Mouse (Mus musculus) lung, adult 18-20 months (tissue): Measurements from ENCODE around the gene Btbd3.
A peak's percentile ranks its signal among the peaks of the same experiment; 100 is the strongest.

Source experiments
- DNase-seq, 2 experiments: peaks; one replicate each; pipeline ENCODE4 v3.0.0; 2022; ENCODE audit warnings: mixed read lengths in 2 of 2

The Btbd3 gene

GRCm38 (mm10) chr2:138256411-138256810 is at the start of gene Btbd3:
Btbd3 (plus strand) TSS chr2:138256565.
- DNase-seq: peak; percentile 93 to 96

DNA sequence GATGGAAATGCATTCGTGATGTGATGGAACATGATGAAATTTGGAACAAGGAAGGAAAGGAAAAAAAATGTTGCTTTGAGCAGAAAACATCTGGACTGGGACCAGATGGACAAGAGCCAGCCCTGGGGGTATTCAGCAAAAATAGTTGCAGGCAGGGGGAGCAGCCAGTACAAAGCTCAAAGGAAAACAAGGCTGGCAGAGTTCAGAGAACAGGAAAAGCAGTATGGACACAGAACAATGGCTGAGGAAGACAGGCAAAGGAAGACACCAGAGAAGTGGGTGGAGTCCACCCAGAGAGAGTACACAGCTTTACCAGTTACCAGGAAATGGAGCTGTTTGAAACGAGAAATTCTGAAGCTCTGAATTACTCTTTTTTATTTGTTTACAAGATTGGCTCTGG is 40.8 kb upstream of the Btbd3 start:
- peak; percentile 51 to 74 for DNase-seq

GRCm38 (mm10) chr2:138220269-138220668 is 36.1 kb upstream of the Btbd3 start:
- DNase-seq: no peak

DNA sequence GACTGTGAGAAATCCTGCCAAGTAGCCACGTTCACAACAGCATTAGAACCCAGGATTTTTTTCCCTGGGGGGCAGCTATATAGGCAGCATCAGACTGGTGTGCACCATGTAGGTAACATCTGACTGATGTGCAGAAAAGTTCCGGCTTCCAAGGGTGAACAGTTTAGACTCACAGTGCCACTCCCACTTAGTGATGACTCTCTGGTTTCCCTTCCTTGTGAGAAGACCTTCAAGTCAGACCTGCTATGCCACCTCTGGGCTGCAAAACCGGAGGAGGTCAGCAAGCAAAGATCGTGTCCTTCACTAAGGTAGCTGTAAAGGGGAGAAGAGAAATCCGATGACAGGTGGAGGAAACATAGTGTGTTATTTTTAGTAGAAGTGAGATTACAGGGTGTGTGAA is 24.1 kb upstream of the Btbd3 start:
- DNase-seq: no peak

DNA sequence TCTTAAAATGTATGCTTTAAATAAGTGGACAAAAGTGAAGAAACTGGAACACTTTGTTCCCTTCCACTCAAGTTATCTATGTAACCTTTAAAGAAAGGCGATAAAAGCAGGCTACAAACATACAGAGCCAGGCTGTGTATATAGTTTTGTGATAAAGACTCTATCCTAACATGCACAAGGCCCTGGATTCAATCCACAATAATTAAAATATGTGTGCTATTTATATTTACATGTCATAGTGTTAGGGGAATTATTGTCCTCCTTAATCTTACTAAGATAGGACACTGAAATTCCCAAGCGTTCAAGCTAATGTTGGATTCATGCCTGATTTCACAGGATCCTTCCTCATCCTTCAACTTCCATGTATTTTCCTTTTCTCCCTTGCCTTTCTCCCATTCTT is 20.2 kb upstream of the Btbd3 start:
- DNase-seq: no peak

GRCm38 (mm10) chr2:138242452-138242851 is 13.9 kb upstream of the Btbd3 start:
- no peak for DNase-seq

DNA sequence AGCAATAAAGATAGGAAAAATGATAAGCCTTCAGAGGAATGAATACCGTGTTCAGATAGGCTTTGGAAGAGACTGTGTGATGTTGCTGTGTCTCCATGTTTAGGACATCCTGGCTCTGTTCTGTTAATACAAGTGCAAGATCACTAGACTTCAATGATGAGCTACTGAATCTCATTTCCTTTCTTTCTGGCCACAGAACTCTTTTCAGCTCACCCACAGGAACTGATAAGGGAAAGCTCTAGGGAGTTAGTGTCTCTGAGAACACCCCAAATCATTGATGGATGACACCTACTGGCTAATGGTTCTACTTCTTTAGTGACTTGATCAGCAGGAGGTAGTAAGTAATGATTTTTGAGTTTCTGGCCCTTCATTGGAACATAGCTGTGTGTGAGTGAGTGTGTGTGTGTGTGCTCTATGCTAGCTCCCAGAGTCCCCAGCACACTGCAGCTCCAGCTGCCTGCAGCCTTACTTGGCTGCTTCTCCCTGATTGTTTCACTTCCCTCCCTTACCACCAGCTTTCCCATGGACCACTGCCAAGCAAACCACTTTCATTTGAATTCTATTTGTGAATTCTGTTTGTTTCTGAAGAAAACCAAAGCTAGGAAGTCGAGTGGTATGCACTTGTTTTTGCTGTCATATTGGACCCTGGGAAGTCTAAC is 10.6 kb upstream of the Btbd3 start:
- DNase-seq: peak; percentile 28 to 48

- DNase-seq: no peak
Measured at GRCm38 (mm10) chr2:138247986-138248385, 8.4 kb upstream of the Btbd3 start.

- peak; percentile 30 to 31 for DNase-seq
Measured at GRCm38 (mm10) chr2:138256851-138257471, 596 bp downstream of the Btbd3 start.

- peak; percentile 39 to 62 for DNase-seq
Measured at GRCm38 (mm10) chr2:138257692-138258315, 1.4 kb downstream of the Btbd3 start.

- DNase-seq: peak; percentile 22 to 60
Measured at GRCm38 (mm10) chr2:138261140-138261539, 4.8 kb downstream of the Btbd3 start.

- no peak for DNase-seq
Measured at GRCm38 (mm10) chr2:138262885-138263284, 6.5 kb downstream of the Btbd3 start.

- DNase-seq: peak; percentile 50 to 66
Measured at GRCm38 (mm10) chr2:138265356-138266005, 9.1 kb downstream of the Btbd3 start.

DNA sequence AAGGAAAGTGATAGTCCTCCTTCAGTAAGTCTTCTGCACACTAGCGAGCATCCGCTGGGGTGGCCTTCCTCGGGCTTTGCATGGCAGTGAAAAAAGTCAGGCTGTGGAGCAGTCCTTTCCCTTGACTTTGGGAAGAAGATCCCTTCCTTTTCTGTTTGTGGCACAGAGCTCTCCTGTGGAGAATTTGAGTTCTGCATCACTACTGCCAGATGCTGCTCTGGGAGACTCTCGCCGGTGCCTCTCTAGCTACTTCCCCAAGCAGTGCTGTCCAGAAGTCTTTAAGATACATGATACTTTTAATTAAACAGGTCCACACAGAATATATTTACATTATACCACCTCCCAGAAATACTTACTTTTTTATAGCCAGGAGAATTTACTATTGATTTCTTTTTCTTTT is 10.3 kb downstream of the Btbd3 start:
- no peak for DNase-seq

DNA sequence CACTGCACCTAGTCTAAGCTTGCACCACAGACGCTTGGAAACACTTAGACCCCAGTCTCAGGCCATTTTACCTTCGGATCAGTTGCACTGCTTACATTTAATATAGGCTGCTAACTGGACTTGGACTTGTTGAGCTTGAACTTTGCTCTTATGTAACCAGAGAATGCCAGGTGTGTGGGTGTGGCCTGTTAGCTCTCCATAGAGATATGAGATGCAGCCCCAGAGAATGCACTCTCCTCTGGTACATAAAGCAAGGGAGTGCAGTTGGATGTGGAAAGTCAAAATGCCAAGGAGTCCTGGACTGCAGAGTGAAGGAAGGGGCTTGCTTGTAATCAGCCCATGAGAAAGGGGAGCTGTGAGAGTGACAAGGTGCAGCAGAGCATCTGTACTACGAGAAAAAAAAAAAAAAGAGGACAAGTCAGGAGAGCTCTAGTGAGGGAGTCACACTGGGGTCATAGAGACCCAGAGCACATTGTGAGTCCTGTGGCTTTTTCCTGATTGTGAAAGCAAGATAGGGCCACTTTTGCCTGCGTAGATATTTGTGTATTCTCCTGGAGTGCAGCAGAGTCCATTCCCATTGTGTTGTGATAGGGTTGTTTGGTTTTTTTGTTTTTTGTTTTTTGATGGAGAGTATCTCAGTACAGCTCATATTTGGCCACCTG is 11.6 kb downstream of the Btbd3 start:
- peak in 1 of 2 experiments; percentile 48 for DNase-seq

DNA sequence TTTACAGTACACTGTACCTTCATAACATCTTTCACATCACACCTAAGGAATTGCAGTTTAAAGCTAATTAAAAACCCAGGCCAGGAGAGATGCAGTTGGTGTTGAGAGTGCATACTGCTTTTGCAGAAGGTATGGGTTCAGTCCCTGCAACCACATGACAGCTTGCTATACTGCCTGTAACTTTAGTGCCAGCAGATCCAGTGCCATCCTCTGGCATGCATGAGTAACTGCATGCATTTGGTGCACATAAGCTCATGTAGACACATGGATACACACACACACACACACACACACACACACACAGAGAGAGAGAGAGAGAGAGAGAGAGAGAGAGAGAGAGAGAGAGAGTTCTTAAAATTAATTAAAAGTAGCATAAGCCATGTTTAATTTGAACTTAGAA is 13.0 kb downstream of the Btbd3 start:
- no peak for DNase-seq

DNA sequence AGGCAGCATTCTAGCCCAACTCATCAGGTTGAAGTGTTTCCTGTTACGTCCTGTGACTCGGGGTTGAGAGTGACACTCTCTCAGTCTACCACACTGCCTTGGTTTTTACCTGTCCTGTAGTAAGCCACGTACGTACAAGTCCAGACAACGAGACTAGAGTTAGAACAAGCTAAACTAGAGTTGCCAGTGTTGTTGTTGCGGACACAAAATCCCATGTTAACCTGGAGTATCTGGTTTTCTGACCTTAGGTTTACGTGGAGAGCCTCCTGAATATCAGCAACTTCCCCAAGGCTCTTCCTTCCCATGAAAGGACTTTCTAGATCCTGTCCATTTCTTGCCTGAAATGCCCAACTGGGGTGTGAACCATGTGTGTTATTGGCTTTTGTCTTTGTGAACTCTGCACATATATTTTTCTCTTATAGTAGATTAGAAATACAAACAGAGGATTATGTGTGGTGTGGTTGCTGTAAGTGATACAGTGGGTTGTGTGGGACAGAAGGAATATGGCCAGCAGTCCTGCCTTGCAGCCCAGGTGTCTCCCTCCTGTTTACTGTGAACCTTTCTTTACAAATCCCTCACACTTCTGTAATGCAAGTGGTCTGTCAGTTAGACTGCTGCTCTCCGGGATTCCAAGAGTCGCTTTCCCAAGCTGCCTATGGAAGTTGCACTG is 17.2 kb downstream of the Btbd3 start:
- no peak for DNase-seq

DNA sequence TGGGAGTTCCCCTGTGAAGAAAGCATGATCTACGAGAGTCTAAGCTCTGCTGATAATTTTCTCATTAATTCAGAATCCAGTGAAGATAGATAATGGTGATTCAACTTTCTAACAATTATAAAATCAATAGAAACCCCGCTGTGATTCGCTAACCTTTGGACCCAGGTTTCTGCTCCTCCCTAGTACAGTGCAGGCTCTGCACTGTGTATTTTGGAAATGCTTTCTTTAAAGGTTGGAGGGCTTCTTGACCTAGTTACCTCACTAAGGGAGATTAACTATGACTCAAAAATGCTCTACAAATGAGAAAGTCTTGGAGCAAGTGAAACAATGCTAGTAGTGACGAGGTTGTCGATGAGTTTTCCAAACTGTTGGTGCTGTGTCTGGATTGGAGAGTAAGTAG is 17.7 kb downstream of the Btbd3 start:
- DNase-seq: no peak

DNA sequence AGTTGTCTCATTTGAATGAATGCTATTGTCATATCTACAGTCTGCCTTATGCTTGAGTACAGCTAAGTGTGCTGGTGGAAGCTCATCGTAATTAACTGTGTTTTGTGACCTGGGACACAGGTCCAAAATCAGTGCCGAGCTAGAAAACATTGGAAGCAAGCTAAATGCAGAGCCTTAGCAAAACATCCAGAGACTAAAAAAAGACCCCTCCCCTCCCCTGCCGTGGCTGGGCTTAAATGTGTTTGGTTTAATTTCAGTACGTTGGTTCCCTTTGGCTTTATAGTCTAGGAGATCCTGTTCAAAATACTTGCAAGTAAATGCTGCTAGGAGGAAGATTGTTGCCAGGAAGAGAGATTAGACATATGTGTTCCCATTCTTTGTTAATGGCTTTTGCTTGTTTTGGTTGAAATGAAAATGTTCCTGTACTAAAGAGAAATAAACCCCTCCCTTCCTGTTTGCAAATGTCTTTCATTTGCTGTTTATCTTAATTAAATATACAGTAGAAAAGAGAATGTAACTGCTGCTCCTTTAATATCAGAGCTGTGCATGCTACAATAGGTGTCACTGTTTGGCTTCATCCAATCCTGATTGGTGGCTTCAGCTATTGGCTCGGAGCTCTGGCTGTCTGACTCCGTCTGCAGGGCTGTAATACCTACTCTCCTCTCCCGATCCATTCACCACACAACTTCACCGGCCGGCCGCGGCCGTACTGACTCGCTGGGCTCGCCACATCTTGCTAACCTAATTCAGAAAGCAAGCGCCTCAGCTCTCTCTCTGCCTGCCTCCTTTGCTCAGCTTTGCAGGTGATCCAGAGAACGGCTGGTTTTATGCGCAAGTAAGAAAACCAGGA is 21.7 kb downstream of the Btbd3 start:
- peak; percentile 74 to 82 for DNase-seq

DNA sequence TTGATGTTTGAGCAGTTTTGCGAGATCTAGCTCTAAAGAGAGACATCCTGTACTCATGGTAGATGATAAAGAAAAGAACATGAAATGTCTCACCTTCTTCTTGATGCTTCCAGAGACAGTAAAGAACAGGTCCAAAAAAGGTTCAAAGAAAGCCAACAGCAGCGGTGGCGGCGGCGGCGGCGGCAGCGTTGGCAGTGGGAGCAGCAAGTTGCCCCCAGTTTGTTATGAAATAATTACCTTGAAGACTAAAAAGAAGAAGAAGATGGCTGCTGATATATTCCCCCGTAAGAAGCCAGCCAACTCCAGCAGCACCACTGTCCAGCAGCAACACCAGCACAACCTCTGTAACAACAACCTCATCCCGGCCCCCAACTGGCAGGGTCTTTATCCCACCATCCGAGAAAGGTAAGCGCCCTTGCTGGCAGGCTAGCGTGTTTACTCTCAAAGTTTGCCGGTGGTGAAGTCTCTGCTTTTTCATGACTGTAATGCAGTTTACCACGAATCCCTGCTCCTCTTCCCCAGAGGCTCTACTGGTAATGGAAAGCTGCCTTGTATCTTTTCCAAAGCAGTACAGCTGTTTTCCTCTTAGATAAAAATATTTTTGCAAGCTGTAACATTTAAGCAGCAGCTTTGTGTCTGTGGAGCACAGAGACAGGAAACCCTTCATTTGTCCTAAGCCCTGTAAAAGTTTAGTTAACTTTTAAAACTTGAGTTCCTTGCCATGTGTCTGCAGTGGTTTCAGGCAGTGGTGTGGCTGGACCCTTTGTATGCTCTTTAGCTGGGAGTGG is 22.7 kb downstream of the Btbd3 start:
- DNase-seq: no peak

DNA sequence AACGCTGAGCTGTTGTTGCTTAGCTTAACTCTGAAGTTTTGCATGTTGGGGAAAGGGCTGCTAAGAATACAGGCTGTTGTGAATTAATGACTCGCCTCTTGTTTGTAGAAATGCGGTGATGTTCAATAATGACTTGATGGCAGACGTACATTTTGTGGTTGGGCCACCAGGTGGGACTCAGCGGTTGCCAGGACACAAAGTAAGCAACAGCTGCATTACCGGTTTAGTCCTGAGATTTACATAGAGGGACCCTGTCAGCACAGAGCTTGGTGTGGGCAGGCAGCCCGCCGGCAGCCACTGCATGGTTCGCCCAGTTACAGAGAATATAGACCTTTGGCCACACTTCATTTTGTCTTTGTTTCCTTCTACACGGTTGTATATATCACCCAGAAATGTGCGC is 23.3 kb downstream of the Btbd3 start:
- DNase-seq: peak in 1 of 2 experiments; percentile 25
